Mouse (Mus musculus): ENCODE data around the gene Hspa4l.
"Not testable (repeated sequence)": the region's sequence is repeated elsewhere in the genome, so short reads cannot be mapped to it uniquely, and the experiment has no call there.

Gene Hspa4l

DNA sequence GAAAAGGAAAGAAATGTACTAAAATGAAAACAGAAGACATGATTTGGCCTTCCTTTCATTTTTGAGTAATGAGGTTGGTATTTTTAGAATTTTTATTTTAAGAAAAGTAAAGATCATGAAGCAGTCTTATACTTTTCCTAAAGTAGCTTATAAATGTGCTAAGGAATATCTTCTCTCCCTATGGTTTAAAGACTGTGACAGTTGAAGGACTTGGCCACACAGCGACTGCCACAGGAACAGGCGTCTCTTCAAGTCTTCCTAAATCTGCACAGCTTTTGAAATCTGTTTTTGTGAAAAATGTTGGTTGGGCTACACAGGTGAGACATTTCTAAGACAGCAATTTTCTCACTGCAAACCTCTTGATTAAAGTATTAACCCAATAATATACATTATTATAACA, 69.0 kb downstream of the Hspa4l start:
- no peak for DNase-seq (ENCODE audit: low spot score in 2 of 2)

DNA sequence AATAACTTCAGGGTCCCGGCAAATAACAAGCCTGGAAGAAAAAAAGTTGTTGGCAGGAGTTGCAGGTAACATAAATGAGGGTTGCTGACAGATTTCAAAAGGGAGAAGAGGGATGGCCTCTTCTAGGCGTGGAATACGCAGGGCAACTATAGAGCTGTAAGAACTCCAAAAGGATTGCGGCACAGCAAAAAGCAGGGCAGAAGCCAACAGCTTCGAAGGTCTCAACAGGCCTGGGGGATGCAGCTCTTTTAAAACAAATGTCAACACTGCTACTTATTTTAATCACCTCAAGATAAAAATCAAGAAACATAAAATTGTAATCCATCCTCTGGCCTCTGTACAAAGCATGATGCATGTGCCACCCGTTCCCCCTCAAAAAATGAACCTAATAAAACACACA, 101.2 kb downstream of the Hspa4l start:
- DNase-seq (ENCODE audit: low spot score in 2 of 2) = not testable (repeated sequence)

Measured in heart, adult 9 months (tissue).